Mouse (Mus musculus) MEL-GATA-1-ER (cell line): ENCODE measurements around the gene Kcnk2.
"Not testable (repeated sequence)": the region's sequence is repeated elsewhere in the genome, so short reads cannot be mapped to it uniquely, and the experiment has no call there.

Experiments used
- DNase-seq: peaks from one replicate; pipeline ENCODE4 v3.0.0-alpha.2; 2012; ENCODE audit warnings: low read depth; ENCODE audit errors: extremely low read depth

The Kcnk2 gene

DNA sequence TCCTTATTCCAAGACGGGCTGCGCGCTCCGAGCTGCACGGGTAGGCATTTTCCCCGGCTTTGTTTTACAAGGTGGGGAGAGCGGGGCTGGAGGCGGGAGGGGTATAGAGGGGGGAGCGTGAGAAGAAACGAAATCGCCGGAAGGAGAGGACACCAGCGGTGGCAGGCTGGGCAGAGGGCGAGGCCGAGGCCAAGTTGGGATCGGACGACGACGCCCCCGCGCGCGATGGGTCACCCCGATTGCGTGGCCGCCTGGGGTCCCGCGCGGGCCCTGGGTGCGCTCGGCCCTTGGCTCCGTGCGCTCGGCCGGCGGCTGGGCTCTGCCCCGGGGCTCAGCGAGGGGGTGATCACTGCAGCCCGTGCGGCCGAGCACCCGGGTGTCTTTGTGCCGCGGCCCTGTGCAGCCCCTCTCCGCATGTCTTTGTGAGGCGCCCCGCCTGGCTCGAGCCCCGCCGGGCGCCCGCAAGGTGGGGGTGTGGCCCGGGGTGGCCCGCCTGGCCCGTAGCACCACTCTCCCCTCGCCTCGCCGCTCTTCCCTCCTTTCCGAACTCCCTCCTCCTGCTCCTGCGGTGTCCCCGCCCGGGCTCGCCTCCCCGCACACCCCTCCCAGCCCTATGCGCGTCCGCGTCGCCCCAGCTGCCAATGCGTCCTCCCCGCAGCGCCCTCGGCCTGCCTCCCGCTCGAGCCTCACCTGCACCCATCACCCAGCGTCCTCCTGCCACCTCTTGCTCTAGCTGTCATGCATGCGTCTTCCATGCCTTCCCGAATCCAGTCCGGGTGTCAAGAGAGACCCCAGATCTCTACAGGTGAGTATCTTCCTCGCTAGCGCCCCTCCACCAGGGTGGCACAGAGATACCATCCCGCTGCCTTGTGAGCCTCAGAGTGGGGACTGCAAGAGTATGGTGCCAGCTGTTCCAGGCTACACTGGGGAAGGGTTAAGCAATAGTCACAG lies 58.5 kb downstream of the Kcnk2 start:
- DNase-seq = no peak

GRCm38 (mm10) chr1:189342416-189343104 lies 59.5 kb downstream of the Kcnk2 start:
- no peak for DNase-seq

- DNase-seq = no peak
Measured at GRCm38 (mm10) chr1:189341381-189341917, 60.6 kb downstream of the Kcnk2 start.

- no peak for DNase-seq
Measured at GRCm38 (mm10) chr1:189315896-189316295, 86.2 kb downstream of the Kcnk2 start.

- no peak for DNase-seq
Measured at GRCm38 (mm10) chr1:189314495-189314894, 87.6 kb downstream of the Kcnk2 start.

DNA sequence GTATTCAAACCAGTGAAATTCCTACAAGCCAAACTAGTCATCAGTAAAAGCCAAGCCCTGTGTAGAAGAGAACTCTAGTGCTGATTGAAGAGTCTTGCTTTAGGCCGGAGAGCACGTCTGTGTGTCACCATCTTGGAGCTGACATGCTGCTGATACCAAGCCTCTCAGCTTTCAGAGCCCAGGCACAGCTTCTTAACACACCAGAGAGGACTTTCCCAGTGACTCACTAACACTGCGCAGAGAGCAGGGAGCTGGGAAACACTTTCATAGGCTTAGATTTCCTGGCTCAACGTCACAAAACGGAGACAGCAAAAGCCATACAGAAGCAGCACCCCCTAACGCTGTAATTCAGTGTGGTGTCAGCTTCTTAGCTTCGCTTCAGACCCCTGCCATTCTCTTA lies 88.3 kb downstream of the Kcnk2 start:
- DNase-seq = no peak

DNA sequence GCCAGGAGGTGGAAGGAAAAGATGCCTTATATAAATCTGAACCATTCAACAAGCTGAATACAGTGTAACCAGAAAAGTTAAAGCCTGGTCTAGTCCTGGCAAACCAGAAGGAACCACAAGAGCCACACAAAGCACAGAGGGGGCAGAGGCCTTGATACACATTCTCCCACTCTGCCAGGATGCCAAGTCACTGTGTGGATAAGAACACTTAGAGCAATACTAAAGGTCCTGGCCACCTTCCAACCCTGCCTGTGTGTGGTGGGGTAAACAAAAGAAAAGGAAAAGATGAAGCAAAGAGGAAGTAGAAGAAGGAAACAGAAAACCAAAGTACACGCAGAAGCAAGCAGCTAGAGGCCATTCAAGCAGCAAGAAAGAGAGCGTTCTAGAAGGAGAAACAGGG lies 91.9 kb downstream of the Kcnk2 start:
- DNase-seq = no peak

DNA sequence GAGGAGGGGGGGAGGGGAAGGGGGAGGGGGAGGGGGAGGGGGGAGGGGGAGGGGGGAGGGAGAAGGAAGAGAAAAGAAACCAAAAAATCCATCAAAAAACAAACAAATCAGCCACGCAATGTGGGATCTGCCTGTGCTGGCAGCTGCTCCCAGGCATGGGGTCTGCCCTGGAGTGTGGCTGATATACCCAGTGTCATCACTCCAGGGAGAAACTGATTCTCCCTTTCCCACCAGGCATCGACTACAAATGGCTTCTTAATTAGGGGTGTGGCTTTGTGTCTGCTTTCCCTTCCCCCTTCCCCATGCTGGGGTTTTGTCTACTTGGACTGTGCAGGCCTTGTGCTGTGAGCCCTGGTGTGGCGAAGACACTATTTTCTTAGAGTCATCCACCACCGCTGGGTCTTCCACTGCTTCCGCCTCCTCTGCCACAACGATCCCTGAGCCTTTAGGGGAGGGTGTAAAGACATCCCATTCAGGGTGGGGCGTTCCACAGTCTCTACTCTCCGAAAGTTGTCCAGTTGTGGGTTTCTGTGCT lies 97.0 kb downstream of the Kcnk2 start:
- no peak for DNase-seq

- no peak for DNase-seq
Measured at GRCm38 (mm10) chr1:189303001-189303400, 99.1 kb downstream of the Kcnk2 start.

DNA sequence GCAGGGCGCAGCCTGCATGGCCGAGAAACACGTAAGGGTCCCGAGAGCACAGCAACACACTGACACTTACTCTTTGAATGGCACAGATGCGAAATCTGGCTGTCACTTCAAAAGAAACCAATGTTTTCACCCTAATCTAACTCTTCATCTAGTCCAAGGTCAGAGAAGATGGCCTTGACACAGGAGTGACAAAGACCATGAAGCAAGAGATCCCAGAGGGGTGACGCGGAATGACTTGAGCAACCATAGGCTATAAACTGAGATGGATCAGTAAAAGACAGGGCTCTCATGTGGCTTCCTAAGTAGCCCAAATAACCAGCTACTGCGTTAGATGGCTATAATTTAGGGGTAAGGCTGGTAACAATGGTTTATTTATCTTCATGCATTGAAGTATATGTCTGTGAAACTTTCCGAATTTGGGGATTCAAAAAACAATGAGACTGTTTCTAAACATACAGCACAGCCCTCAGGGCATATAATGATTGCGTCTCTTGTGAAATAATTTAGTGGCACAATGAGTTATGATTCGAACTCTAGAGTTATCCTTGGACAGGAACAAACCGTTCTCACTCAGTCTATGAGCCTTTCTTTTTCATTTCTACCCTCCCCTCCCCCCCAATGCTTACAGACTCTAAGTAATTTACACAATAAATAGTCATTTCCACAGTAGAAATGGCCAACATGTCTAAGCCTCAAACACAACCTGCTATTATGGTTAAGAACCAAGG lies 108.2 kb downstream of the Kcnk2 start:
- no peak for DNase-seq

DNA sequence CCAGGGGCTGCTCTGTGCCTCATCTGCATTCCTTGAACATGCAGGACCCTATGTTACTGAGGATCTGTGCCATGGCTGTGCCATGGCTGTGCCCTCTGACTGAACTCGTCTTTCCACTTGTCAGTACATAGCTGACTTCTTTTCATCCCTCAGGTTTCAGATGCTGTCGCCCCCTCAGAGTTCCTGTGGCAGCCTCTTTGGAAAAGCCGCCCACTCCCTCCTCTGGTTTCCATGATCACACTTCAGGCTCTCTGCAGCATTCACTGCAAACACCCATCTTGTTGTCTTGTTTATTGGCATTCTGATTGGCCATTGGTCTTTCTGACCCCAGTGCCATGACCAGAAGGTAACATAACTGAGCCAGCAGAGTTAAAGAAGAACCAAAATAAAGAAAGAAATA lies 111.2 kb downstream of the Kcnk2 start:
- no peak for DNase-seq

GRCm38 (mm10) chr1:189288948-189289347 lies 113.1 kb downstream of the Kcnk2 start:
- no peak for DNase-seq

- DNase-seq = no peak
Measured at GRCm38 (mm10) chr1:189272281-189272680, 129.8 kb downstream of the Kcnk2 start.

DNA sequence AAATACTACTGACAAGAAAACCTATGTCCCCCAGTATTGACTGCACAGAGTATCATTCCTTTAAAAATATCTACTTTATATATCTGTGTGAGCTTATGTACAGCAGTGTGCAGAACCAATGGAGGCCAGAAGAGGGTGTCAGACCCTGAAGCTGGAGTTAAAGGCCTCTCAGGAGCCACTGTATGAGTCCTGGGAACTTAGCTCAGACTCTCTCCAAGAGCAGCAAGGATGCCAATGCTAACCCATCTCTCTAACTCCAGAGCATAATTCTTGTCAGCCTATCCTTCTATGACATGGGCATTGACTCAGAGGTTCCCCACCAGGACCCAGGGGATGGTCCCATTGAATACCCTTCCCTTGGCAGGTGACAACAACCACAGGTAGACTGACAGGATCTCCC lies 148.4 kb downstream of the Kcnk2 start:
- no peak for DNase-seq

DNA sequence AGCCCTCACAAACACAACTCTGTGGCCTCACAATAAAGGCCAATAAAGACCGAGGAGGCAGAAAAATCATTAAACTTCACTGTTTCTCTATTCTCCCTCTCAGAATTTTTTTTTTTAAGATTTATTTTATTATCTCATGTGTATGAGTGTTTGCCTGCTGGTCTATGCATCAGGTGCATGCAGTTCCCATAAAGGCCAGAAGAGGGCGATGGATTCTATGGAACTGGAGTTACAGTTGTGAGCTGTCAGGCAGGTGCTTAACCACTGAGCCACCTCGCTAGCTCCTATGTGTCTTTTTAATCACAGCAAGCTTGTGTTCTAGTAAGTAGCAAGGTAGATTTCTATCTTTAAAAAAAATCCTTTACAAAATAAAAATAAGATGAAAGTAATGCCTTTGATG lies 148.9 kb downstream of the Kcnk2 start:
- DNase-seq = no peak

- not testable (repeated sequence) for DNase-seq
Measured at GRCm38 (mm10) chr1:189243206-189243605, 158.9 kb downstream of the Kcnk2 start.

GRCm38 (mm10) chr1:189235261-189235660 lies 166.8 kb downstream of the Kcnk2 start:
- no peak for DNase-seq

- DNase-seq = no peak
Measured at GRCm38 (mm10) chr1:189232829-189233228, 169.2 kb downstream of the Kcnk2 start.

GRCm38 (mm10) chr1:189228222-189229084 lies 173.6 kb downstream of the Kcnk2 start:
- no peak for DNase-seq

DNA sequence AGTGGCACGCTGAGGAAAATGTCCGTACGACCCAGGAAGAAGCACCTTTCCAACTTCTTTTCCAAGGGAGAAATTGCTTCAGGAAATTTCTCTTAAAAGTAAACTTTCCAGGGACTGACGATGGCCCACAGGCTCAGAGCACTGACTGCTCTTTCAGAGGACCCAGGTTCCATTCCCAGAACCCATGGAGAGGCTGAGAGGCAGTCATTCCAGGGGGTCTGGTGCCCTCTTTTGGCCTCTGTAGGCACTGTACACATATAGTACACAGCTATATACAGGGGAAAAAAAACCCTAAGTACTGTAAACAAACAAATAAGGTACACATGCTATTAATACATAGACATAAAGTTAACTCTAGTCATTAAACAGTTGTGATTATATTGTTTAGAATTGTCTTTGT lies 174.6 kb downstream of the Kcnk2 start:
- no peak for DNase-seq
